Mouse (Mus musculus): ENCODE data around the gene Cdh16.

- no peak for TF ChIP-seq POLR2A (IDR thresholded peaks at IDR 0.05; ENCODE audit: insufficient read depth, low read length)
- TF ChIP-seq CTCF (IDR thresholded peaks at IDR 0.05; ENCODE audit: low read depth, low read length), result no peak
- no peak for TF ChIP-seq EP300 (IDR thresholded peaks at IDR 0.05; ENCODE audit: insufficient read depth, low read depth, low read length)
Measured at GRCm38 (mm10) chr8:104620765-104621164, 3.4 kb downstream of the Cdh16 start.

All from ES-Bruce4 (cell line).